ENCODE assay signal across 9 mouse cellular contexts in the genomic region with DNA sequence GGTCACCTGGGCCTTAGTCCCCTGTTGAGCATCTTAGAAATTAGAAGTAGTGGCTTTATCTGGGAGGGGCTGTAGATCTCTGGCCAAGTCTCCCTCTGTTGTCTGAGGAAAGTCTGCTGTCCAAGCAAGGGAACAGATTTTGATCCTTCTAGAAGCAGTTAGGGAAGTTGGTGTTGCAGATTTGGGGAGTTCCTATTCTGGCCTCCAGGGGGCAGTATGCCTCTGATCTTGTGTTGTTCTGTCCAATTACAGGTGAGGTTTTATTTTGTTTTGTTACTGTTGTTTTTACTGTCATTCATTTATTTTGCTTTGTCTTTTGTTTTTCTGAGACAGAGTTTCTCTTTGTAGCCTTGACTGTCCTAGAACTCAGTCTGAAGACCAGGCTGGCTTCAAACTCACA. TPM values are rescaled to one million over a fixed set of nuclear protein-coding genes. Genes with fewer than 3 reads are reported as not detected.
DNase-seq lines count a peak whose midpoint lies in the region; ATAC-seq and TF ChIP-seq lines count a peak whose summit lies in the region.
"Had no signal": no experiment of that assay in that cellular context is flagged by ENCODE, and none has a peak within 500 bp of the region (broad histone marks: within the 10 kb centered on the region; RNA-seq: fewer than 3 reads in every experiment).

No protein-coding gene starts in this region.

- TF ChIP-seq CTCF in kidney, postnatal 0 days (IDR thresholded peaks at IDR 0.05; ENCODE audit: low read depth) = peak; percentile 71

- DNase-seq in hindbrain, embryonic 11.5 days (ENCODE audit: low spot score) = peak; percentile 60
- peak; percentile 25 for DNase-seq in urinary bladder, postnatal 14 days (ENCODE audit: low spot score)
- DNase-seq in urinary bladder, postnatal 4 days (ENCODE audit: low spot score in 2 of 2) = no peak
- peak; percentile 54 for DNase-seq in adrenal gland, postnatal 14 days
- peak; percentile 13 for DNase-seq in kidney, postnatal 0 days (ENCODE audit: low spot score)
- peak; percentile 76 for DNase-seq in retina, embryonic 14.5 days (ENCODE audit: low spot score)

- H3K4me2 ChIP-seq in hindbrain, embryonic 11.5 days (replicated peaks; ENCODE audit: low read depth, low read length) = no peak overlapping the region
- H3K4me2 ChIP-seq in hindbrain, embryonic 12.5 days (replicated peaks) = no peak overlapping the region
- H3K4me2 ChIP-seq in kidney, postnatal 0 days (ENCODE audit: low read length) = no peak overlapping the region
- H3K4me2 ChIP-seq: limb, embryonic 13.5 days had no signal

- no peak overlapping the region for H3K9ac ChIP-seq in hindbrain, embryonic 11.5 days (ENCODE audit: low read depth, low read length)
- no peak overlapping the region for H3K9ac ChIP-seq in hindbrain, embryonic 12.5 days
- H3K9ac ChIP-seq in kidney, postnatal 0 days (ENCODE audit: low read depth, low read length) = no peak overlapping the region
- H3K9ac ChIP-seq: limb, embryonic 13.5 days had no signal

- H3K4me3 ChIP-seq in hindbrain, embryonic 11.5 days (ENCODE audit: low read depth, low read length) = no peak overlapping the region
- no peak overlapping the region for H3K4me3 ChIP-seq in hindbrain, embryonic 12.5 days
- H3K4me3 ChIP-seq in kidney, postnatal 0 days (replicated peaks; ENCODE audit: low read depth, low read length) = no peak overlapping the region
- H3K4me3 ChIP-seq: erythroblast, embryonic 14.5 days; limb, embryonic 13.5 days had no signal

- ATAC-seq in hindbrain, embryonic 11.5 days (ENCODE audit: low FRiP score) = no peak
- no peak for ATAC-seq in hindbrain, embryonic 12.5 days (ENCODE audit: low FRiP score)
- ATAC-seq in kidney, postnatal 0 days (replicated peaks; ENCODE audit: low FRiP score, low read depth) = no peak

- H3K36me3 ChIP-seq in hindbrain, embryonic 11.5 days (ENCODE audit: control insufficient read depth, insufficient read depth, low read length) = no peaks in the 10 kb centered on the region
- no peaks in the 10 kb centered on the region for H3K36me3 ChIP-seq in hindbrain, embryonic 12.5 days
- H3K36me3 ChIP-seq in kidney, postnatal 0 days (ENCODE audit: insufficient read depth, low read length) = no peaks in the 10 kb centered on the region
- H3K36me3 ChIP-seq: limb, embryonic 13.5 days had no signal

- H3K27me3 ChIP-seq in hindbrain, embryonic 11.5 days (ENCODE audit: control insufficient read depth, insufficient read depth, low read length) = peaks cover under 1% of the 10 kb centered on the region; the same call in 1 of the 2 replicates
- H3K27me3 ChIP-seq in hindbrain, embryonic 12.5 days = peaks cover 18% of the 10 kb centered on the region
- H3K27me3 ChIP-seq in kidney, postnatal 0 days (ENCODE audit: insufficient read depth, low read length) = no peaks in the 10 kb centered on the region

- H3K27ac ChIP-seq in hindbrain, embryonic 11.5 days (ENCODE audit: low read depth, low read length) = no peak overlapping the region
- no peak overlapping the region for H3K27ac ChIP-seq in hindbrain, embryonic 12.5 days
- no peak overlapping the region for H3K27ac ChIP-seq in kidney, postnatal 0 days
- H3K27ac ChIP-seq: limb, embryonic 13.5 days had no signal

- no peaks in the 10 kb centered on the region for H3K9me3 ChIP-seq in hindbrain, embryonic 11.5 days (ENCODE audit: control insufficient read depth, low read length)
- no peaks in the 10 kb centered on the region for H3K9me3 ChIP-seq in hindbrain, embryonic 12.5 days (replicated peaks)
- H3K9me3 ChIP-seq in kidney, postnatal 0 days (replicated peaks; ENCODE audit: low read length) = no peaks in the 10 kb centered on the region
- H3K9me3 ChIP-seq: limb, embryonic 13.5 days had no signal

- H3K4me1 ChIP-seq in hindbrain, embryonic 11.5 days (replicated peaks; ENCODE audit: control insufficient read depth, insufficient read depth, low read length) = no peaks in the 10 kb centered on the region
- peaks cover 7% of the 10 kb centered on the region for H3K4me1 ChIP-seq in hindbrain, embryonic 12.5 days
- H3K4me1 ChIP-seq in kidney, postnatal 0 days (replicated peaks; ENCODE audit: insufficient read depth, low read length) = 0 out of 2 replicates have a peak, but pooled peaks cover 4% of the 10 kb centered on the region
- H3K4me1 ChIP-seq: limb, embryonic 13.5 days had no signal

RNA-seq across cellular contexts. Expression of a gene that starts 10.0 kb away (rescaled TPM):
- 3.0 and 3.7 TPM in 2 replicates for polyA plus RNA-seq in hindbrain, embryonic 11.5 days (2014; fragmentation: Nextera tagmentation; extraction: Ambion mirVana)
- polyA plus RNA-seq in hindbrain, embryonic 12.5 days (2016; fragmentation: Nextera tagmentation; extraction: Ambion mirVana) = 2.3 and 3.3 TPM in 2 replicates
- total RNA-seq in adrenal gland, postnatal 14 days (2021) = not detected in 2 replicates
- polyA plus RNA-seq in kidney, postnatal 0 days (2015; fragmentation: Nextera tagmentation; extraction: Ambion mirVana) = not detected in 2 replicates
- polyA plus RNA-seq: erythroblast, embryonic 14.5 days had no signal

Comparison
In these comparisons a context has a peak if more than half of its experiments do, and no peak if none do; other contexts are left out.
1. DNase-seq: peak in hindbrain, embryonic 11.5 days (single experiment), urinary bladder, postnatal 14 days (single experiment), adrenal gland, postnatal 14 days (single experiment), kidney, postnatal 0 days (single experiment) and retina, embryonic 14.5 days (single experiment); none in urinary bladder, postnatal 4 days (0 of 2).